Mouse (Mus musculus) heart, postnatal 10 days (tissue): ENCODE measurements around the gene Ttll11. TPM values are rescaled to one million over a fixed set of nuclear protein-coding genes. Genes with fewer than 3 reads are reported as not detected.

Experiments
- DNase-seq, 2 experiments: peaks; one replicate each; pipeline ENCODE4 v3.0.0; 2021
- intact Hi-C: fragments of 180-260 bp; cut with DNase I; formaldehyde crosslinking; loops from one replicate; pipeline ENCODE4 v1.15.1; 2025
- total RNA-seq, 2 experiments: library from RNA; stranded (reverse); gene quantifications; 2 replicates each; pipeline ENCODE4 v1.2.3; 2021

The Ttll11 gene
- 1 to 10 TPM; 1.8 to 2.5 TPM for total RNA-seq

DNA sequence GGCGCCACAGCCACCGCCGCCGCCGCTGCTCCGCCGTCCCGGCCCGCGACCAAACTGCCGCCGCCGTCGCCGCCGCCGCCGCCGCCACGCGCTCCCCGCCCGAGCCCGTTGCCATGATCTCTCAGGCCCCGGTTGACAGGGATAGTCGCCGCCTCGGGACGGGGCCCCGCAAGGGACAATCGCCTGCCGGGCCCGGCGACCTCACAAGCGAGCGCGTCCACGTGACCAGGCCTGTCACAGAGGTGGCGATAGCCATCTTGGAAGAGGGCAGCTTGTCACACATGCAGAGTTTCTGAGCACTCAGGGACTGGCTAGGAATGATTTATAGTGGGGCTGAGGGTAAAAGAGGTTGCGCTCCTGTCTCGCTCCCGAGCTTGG is at the start of gene Ttll11:
Gene Ttll11, minus strand, starts transcription at position 270 of the 378 bp plus-strand sequence.
- peak; percentile 95 for DNase-seq
- intact Hi-C loops = loop anchor here (5.0 kb wide), 1 partner anchor 298 kb away; no protein-coding TSS in a partner anchor

DNA sequence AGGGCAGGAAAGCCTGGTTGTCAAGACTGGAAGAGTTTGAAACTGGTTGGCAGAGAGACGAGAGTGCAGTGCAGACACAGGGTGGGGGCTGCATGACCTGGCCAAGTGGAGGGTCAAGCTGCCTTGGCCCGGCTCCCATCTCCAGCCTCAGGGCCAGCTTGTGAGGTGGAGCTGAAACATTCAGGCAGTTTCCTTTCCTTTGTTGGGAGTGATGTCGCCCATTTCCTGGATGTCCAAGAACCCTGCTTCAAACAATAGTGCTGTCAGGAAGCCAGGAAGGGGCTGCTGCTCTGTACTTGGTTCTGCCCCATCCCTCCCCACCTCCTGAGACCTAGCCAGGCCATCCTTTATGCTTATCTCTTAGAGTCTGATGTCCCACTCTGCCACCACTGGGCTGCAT is 43.6 kb upstream of the Ttll11 start:
- DNase-seq = peak; percentile 54 to 59
- intact Hi-C loops = no loop called here

DNA sequence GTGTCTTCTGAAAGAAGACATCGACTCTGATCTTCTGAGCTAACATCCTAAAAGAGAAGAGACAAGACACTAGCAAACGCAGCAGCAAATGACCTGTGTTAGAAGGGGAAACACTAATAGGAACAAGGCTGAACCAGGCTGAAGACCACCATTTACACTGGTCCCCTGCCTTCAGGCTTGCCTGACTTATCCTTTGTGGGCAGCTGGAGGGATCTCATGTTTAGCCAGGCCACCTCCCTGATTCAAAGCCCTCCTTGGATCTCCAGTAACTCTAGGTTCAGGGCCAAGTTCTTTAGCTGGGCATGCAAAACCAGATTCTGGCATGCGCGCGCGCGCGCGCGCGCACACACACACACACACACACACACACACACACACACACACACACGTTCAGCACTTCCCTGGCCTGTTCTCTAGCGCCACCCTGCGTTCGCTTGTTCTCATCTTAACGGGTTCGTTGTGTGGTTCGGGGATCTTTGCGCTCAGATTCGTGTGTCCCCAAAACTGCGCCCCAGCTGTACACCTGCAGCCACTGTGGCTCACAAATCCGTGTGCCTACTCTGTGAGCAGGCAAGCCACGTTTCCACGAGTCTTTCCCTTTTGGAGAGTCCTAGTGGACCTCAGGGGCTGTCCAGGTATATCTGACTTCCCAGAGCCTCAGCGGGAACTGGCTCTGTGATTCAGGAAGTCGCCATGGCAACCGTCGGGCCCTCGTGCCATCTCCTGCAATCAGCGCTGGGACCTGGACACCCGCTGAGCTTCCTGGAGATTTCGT is 41.9 kb upstream of the Ttll11 start:
- intact Hi-C loops = no loop called here
- peak; percentile 74 to 89 for DNase-seq

GRCm38 (mm10) chr2:36013010-36013409 is 33.3 kb upstream of the Ttll11 start:
- no peak for DNase-seq
- intact Hi-C loops = loop anchor here (5.0 kb wide), 1 partner anchor 89 kb away; no protein-coding TSS in a partner anchor

- peak in 1 of 2 experiments; percentile 45 for DNase-seq
- intact Hi-C loops = loop anchor here (5.0 kb wide), 1 partner anchor 91 kb away; no protein-coding TSS in a partner anchor
These were observed 31.7 kb upstream of the Ttll11 start for GRCm38 (mm10) chr2:36011331-36011825.

GRCm38 (mm10) chr2:36010579-36010978 is 30.9 kb upstream of the Ttll11 start:
- intact Hi-C loops = loop anchor here (5.0 kb wide), 1 partner anchor 92 kb away; no protein-coding TSS in a partner anchor
- DNase-seq = no peak

DNA sequence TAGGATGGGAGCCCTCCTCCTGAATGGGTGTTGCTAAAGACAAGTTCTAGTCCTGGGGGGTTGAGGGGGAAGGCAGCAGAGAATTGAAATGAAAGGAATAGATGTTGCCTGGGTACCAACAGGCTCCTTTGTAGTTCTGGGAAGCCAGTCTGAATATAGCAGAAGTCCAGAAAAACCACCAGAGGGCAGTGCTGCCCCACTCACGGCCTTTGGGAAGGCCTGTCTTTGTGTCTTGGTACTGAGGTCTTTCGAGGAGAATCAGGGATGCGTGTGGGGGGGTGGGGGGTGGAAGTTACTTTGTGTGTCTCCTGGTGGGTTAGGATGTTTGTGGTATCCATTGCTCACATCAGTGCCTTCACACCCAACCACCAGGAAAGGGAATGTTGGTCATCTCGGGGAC is 29.7 kb upstream of the Ttll11 start:
- DNase-seq = peak; percentile 78 to 88
- intact Hi-C loops = loop anchor here (1.0 to 10.0 kb wide), 3 partner anchors 205 to 1325 kb away; no protein-coding TSS in a partner anchor

DNA sequence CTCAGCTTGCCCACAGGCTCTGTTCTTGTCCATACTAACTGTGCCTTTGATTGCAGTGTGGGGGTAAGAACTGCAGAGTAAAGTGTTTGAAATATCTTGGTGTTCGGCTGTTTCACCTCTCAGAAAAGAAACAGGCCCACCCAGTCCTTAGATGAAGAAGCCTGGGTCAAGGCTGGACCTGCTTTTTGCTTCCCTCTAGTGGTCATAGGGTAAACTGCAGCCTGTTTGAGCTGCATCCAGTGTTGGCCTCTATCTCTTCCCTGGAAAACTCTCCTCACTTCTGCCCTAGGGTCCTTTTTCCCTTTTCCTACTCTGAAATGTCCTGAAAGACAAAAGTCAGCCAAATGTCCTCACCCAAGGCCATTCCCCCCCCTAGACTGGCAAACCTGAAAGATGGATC is 28.4 kb upstream of the Ttll11 start:
- peak; percentile 64 to 82 for DNase-seq
- intact Hi-C loops = loop anchor here (1.0 to 10.0 kb wide), 2 partner anchors 24 to 1327 kb away; no protein-coding TSS in a partner anchor

DNA sequence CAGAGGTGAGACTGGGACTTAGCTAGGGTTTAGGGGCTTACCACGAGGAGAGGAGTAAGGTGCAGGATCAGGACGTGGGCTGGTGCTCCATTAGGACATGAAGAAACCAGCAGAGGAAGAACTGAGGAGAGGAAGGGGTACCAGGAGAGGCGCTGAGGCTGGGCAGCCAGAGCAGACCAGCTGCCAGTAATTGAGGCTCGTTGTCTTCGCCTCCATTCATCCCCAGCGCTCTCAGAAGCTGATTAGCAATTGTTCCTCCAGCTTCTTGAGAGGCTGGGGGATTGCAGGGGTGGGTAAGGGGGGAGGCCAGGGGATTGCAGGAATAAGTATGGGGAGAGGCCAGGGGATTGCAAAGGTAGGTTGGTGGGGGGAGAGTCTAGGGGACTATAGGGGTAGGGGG is 22.5 kb upstream of the Ttll11 start:
- intact Hi-C loops = loop anchor here (10.0 kb wide), 1 partner anchor 1333 kb away; no protein-coding TSS in a partner anchor
- DNase-seq = no peak

- no peak for DNase-seq
- intact Hi-C loops = loop anchor here (10.0 kb wide), 1 partner anchor 1334 kb away; no protein-coding TSS in a partner anchor
These were observed 20.7 kb upstream of the Ttll11 start for GRCm38 (mm10) chr2:36000390-36000789.

GRCm38 (mm10) chr2:35999212-35999611 is 19.5 kb upstream of the Ttll11 start:
- no peak for DNase-seq
- intact Hi-C loops = no loop called here

- DNase-seq = no peak
- intact Hi-C loops = no loop called here
These were observed 18.7 kb upstream of the Ttll11 start for GRCm38 (mm10) chr2:35998416-35998815.

DNA sequence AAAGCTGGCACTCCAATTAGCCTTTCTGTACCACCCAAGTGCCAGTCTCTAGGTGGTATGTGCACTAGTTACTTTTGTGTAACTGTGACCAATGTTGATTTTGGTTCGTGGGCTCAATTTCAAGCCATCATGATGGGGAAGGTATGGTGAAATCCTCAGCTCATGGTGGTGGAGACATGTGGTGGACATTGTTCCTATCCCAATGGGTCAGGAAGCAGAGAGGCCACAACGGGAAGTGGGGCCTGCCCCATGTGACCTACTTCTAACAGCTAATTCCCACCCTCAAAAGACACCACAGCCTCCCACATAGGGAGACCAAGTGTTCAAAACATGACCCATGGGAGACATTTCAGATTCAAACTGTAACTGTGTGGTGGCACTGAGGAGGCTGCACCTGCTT is 17.0 kb upstream of the Ttll11 start:
- no peak for DNase-seq
- intact Hi-C loops = no loop called here

DNA sequence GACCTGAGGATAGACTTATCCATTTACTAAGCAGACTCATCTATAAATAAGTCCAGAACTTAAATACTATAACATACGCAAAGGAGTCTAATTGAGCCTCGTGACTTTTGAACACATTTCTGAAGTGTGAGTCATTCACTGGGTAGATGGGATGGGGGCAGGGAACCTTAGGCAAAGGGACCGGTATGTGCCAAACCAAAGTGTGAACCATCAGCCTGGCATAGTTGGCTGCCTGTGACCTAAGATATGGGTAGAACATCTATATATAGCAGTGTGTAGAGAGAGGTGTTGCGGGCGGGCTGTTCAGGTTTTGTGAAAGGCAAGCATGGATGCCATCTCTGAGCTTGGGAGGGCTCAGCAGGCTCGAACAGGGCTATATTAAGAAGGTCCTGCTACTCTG is 14.6 kb upstream of the Ttll11 start:
- peak; percentile 54 to 73 for DNase-seq
- intact Hi-C loops = no loop called here

GRCm38 (mm10) chr2:35993481-35993880 is 13.8 kb upstream of the Ttll11 start:
- no peak for DNase-seq
- intact Hi-C loops = no loop called here

- DNase-seq = no peak
- intact Hi-C loops = no loop called here
These were observed 12.5 kb upstream of the Ttll11 start for GRCm38 (mm10) chr2:35992259-35992658.

DNA sequence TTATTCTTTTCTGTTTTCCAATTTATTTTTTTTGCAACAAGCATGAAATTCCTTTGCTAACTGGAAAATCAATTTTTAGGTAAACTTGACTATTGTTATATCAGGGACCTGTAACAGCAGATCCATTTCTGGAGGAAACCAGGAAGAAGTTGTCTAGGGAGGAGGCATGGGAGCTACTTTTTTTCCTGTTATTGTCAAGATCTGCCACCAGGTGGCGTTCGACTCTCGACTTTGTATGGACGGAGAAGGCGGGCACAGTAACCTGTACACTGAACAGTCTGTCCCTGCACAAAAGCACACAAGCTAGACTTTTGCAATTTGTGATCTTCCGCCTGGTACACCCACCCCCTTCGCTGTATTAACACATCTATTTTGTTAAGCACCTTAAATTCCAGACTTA is 4.2 kb upstream of the Ttll11 start:
- intact Hi-C loops = loop anchor here (1.0 to 5.0 kb wide), 3 partner anchors 24 to 293 kb away; no protein-coding TSS in a partner anchor
- DNase-seq = peak; percentile 67 to 82

DNA sequence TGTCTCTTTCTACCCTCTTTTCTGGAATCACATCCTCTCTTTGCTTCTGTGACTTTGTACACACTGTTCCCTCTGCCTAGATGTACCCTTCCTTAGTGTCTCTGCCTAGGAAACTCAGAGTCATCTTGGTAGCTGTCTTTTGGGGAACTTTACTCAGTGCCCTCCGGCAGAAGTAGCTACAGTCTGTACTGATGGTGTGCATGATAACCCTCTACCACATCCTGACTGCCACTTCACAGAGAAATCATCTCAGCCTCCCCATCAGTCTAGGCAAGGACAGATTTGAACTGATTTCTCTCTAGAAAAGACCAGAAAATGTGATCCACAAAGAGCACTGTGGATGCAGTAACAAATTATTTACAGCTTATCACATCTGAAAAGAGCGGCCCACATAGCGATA is 2.2 kb upstream of the Ttll11 start:
- DNase-seq = no peak
- intact Hi-C loops = loop anchor here (5.0 kb wide), 1 partner anchor 295 kb away; no protein-coding TSS in a partner anchor

DNA sequence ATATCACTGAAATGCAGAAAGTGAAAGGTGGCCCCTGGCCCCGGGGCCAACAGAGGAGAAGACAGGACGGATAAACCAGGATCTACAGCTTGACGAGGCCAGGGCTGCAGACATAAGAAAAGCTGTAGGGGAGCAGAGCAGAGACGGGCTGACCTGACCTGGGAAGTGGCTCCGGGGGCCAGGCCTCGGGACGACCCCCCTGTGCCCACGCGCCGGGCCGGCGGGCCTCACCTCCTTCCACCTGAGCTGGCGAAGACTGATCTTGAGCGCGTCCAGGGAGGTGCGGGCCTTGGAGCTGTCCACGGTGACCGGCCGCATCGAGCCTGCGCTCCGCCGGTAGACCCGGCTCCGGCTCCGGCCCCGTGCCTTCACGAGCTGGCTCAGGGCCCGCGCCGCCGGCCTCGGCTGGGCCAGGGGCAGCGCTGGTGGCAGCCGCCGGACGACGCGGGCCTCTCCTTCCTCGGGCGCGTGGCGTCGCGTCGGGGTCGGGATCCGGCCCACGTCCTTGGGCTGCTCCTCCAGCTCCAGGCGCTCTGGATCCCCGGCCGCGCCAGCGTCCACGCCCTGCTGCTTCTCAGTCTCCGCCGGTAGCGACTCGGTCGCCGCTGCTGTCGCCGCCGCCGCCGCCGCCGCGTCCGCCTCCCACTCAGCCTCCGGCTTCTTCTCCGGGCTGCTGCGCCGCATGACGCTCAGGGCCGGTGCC is 621 bp downstream of the Ttll11 start:
- peak; percentile 64 to 66 for DNase-seq
- intact Hi-C loops = no loop called here

DNA sequence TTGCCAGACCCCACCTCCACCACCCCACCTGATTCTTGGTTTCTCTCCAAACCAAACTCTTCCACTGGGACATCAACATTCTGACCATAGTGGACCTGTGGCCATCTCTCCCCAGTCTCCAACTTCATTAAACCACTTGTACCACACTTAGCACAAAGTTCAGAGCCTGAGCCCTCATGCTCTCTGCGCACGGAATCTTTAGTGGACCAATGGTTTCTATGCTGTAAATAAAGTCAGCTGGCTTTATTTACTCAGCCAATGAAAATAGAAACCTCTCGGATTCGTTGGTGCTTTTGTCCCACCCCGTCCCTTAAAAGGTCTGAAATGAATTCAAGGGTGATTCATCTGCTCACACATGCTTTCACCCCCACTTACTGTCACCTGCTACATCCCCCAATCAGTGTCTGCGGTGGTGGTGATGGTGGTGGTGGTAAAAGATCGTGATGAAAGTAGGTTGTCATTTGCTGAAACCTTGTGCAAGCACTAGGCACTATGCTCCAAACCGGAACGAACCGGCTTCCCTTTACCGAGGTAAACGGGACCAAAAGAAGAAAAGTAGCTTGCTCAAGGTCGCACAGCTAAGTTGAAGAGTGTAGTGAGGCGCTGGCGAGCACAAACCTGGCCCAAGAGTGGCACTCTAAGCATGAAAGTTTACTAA is 1.3 kb downstream of the Ttll11 start:
- peak; percentile 26 to 42 for DNase-seq
- intact Hi-C loops = no loop called here

GRCm38 (mm10) chr2:35977749-35978148 is 2.0 kb downstream of the Ttll11 start:
- intact Hi-C loops = no loop called here

More at GRCm38 (mm10) chr2:35977749-35978148, 2.0 kb downstream of the Ttll11 start:
- no peak for DNase-seq
